Mouse (Mus musculus): Measurements from ENCODE around the gene Prm2. TPM values are rescaled to one million over a fixed set of nuclear protein-coding genes. Genes with fewer than 3 reads are reported as not detected.

Gene Prm2
- polyA plus RNA-seq, 1 experiment = 0.83 TPM

GRCm38 (mm10) chr16:10754521-10755296 lies 41.2 kb downstream of the Prm2 start:
- Histone ChIP-seq H3K4me3 (replicated peaks; ENCODE audit: extremely low read depth, low read depth, low read length) (no peak overlapping the region), H3K4me1 (ENCODE audit: control insufficient read depth, insufficient read depth, low read length) (no peaks in the 10 kb centered on the region)
- 71% methylated on average over 3 of the region's 3 CpGs for WGBS
- DNase-seq = no peak
- no peak for TF ChIP-seq CTCF (IDR thresholded peaks at IDR 0.05; ENCODE audit: insufficient read depth, low read length)
- TF ChIP-seq POLR2A (IDR thresholded peaks at IDR 0.05; ENCODE audit: borderline replicate concordance, extremely low read depth, low read depth, low read length) = no peak

DNA sequence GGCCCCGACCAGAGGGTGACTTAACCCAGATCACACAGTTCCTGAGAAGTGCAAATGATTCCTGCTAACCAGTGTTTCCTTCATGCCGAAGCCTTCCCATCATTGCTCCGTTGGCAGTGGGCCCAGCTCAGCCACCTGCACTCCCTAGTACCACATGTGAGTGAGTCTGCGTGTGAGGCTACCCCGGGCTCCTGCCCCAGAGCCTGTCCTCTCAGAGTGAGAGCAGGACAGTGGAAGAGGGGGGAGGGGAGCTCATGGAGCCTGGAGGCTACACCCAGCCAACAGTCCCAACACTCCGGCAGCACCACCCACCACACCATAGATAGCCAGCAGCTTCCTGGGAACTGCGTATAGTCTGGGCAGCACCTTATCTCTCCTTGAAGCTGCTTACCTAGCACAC lies 46.1 kb downstream of the Prm2 start:
- WGBS = 42% methylated on average over 7 of the region's 7 CpGs
- Histone ChIP-seq H3K4me1 (ENCODE audit: control insufficient read depth, insufficient read depth, low read length) (no peaks in the 10 kb centered on the region), H3K4me3 (replicated peaks; ENCODE audit: extremely low read depth, low read depth, low read length) (no peak overlapping the region)
- DNase-seq = no peak
- TF ChIP-seq CTCF (IDR thresholded peaks at IDR 0.05; ENCODE audit: insufficient read depth, low read length) (no peak), POLR2A (IDR thresholded peaks at IDR 0.05; ENCODE audit: borderline replicate concordance, extremely low read depth, low read depth, low read length) (no peak)

GRCm38 (mm10) chr16:10749226-10749625 lies 46.7 kb downstream of the Prm2 start:
- no peak overlapping the region for H3K4me3 ChIP-seq (replicated peaks; ENCODE audit: extremely low read depth, low read depth, low read length)
- TF ChIP-seq POLR2A (IDR thresholded peaks at IDR 0.05; ENCODE audit: borderline replicate concordance, extremely low read depth, low read depth, low read length) = no peak
- TF ChIP-seq CTCF (IDR thresholded peaks at IDR 0.05; ENCODE audit: insufficient read depth, low read length) = no peak
- WGBS = 62% methylated on average over 7 of the region's 7 CpGs
- no peak for DNase-seq
- no peaks in the 10 kb centered on the region for H3K4me1 ChIP-seq (ENCODE audit: control insufficient read depth, insufficient read depth, low read length)

Other genes with a start within 250 kb of the Prm2 start
- 8.8 and 11.6 TPM in 2 replicates for gene Socs1, start 10.6 kb downstream of the Prm2 start, polyA plus RNA-seq (2012; rRNA removed)
- 0.82 and 2.7 TPM in 2 replicates for gene Tnp2, start 7.5 kb downstream of the Prm2 start, polyA plus RNA-seq (2012; rRNA removed)
- not detected in 2 replicates for gene Prm3, start 5.2 kb downstream of the Prm2 start, polyA plus RNA-seq (2012; rRNA removed)
- gene Prm1, start 9.7 kb upstream of the Prm2 start, polyA plus RNA-seq (2012; rRNA removed) = 0.36 and 1.8 TPM in 2 replicates
- gene Gm11172, start 16.8 kb upstream of the Prm2 start, polyA plus RNA-seq (2012; rRNA removed) = not detected in 2 replicates
- gene Rmi2, start 38.9 kb upstream of the Prm2 start, polyA plus RNA-seq (2012; rRNA removed) = 0.38 and 1.0 TPM in 2 replicates